Mouse (Mus musculus): ENCODE data around the gene Mmgt2. TPM values are rescaled to one million over a fixed set of nuclear protein-coding genes. Genes with fewer than 3 reads are reported as not detected.

Gene Mmgt2
- polyA plus RNA-seq, 1 experiment from 2014 or later = 26.4 TPM

GRCm38 (mm10) chr11:62710657-62711056 lies 62.2 kb downstream of the Mmgt2 start:
- H3K36me3 ChIP-seq (ENCODE audit: control insufficient read depth, insufficient read depth, low read length) = peaks cover 36% of the 10 kb centered on the region
- 81% methylated on average over 5 of the region's 5 CpGs for WGBS
- ATAC-seq = no peak

More at GRCm38 (mm10) chr11:62710657-62711056, 62.2 kb downstream of the Mmgt2 start:
- no peak overlapping the region for H3K4me2 ChIP-seq (ENCODE audit: low read length)
- H3K27ac ChIP-seq (ENCODE audit: low read depth, low read length) = no peak overlapping the region
- H3K9ac ChIP-seq (ENCODE audit: low read depth, low read length) = no peak overlapping the region
- H3K27me3 ChIP-seq (replicated peaks; ENCODE audit: control insufficient read depth, insufficient read depth, low read length) = no peaks in the 10 kb centered on the region
- no peaks in the 10 kb centered on the region for H3K4me1 ChIP-seq (ENCODE audit: control insufficient read depth, insufficient read depth, low read depth, low read length)
- H3K4me3 ChIP-seq (ENCODE audit: low read length) = no peak overlapping the region
- no peaks in the 10 kb centered on the region for H3K9me3 ChIP-seq (ENCODE audit: control insufficient read depth, low read length)

Other genes with a start within 250 kb of the Mmgt2 start
- 8.3 and 10.8 TPM in 2 replicates for gene Pigl, start 190.2 kb upstream of the Mmgt2 start, polyA plus RNA-seq (2015; fragmentation: Nextera tagmentation; extraction: Ambion mirVana)
- gene Ncor1, start 190.1 kb upstream of the Mmgt2 start, polyA plus RNA-seq (2015; fragmentation: Nextera tagmentation; extraction: Ambion mirVana) = 60.1 and 135 TPM in 2 replicates
- 23.8 and 50.7 TPM in 2 replicates for gene Cenpv, start 109.4 kb upstream of the Mmgt2 start, polyA plus RNA-seq (2015; fragmentation: Nextera tagmentation; extraction: Ambion mirVana)
- 4,470 and 4,568 TPM in 2 replicates for gene Ubb, start 97.5 kb upstream of the Mmgt2 start, polyA plus RNA-seq (2015; fragmentation: Nextera tagmentation; extraction: Ambion mirVana)
- 35.3 and 36.6 TPM in 2 replicates for gene Trpv2, start 74.2 kb upstream of the Mmgt2 start, polyA plus RNA-seq (2015; fragmentation: Nextera tagmentation; extraction: Ambion mirVana)
- gene Lrrc75a, start 141 bp upstream of the Mmgt2 start, polyA plus RNA-seq (2015; fragmentation: Nextera tagmentation; extraction: Ambion mirVana) = 8.4 and 9.7 TPM in 2 replicates
- gene Zfp287, start 83.2 kb downstream of the Mmgt2 start, polyA plus RNA-seq (2015; fragmentation: Nextera tagmentation; extraction: Ambion mirVana) = 17.9 and 18.5 TPM in 2 replicates
- not detected in 2 replicates for gene Gm10428, start 104.4 kb downstream of the Mmgt2 start, polyA plus RNA-seq (2015; fragmentation: Nextera tagmentation; extraction: Ambion mirVana)
- gene Zfp286, start 140.8 kb downstream of the Mmgt2 start, polyA plus RNA-seq (2015; fragmentation: Nextera tagmentation; extraction: Ambion mirVana) = 25.7 and 29.6 TPM in 2 replicates
- gene Trim16, start 171.6 kb downstream of the Mmgt2 start, polyA plus RNA-seq (2015; fragmentation: Nextera tagmentation; extraction: Ambion mirVana) = 8.0 and 8.4 TPM in 2 replicates
- gene Fbxw10, start 198.4 kb downstream of the Mmgt2 start, polyA plus RNA-seq (2015; fragmentation: Nextera tagmentation; extraction: Ambion mirVana) = 0.34 and 0.55 TPM in 2 replicates
- gene Tvp23b, start 230.8 kb downstream of the Mmgt2 start, polyA plus RNA-seq (2015; fragmentation: Nextera tagmentation; extraction: Ambion mirVana) = 59.0 and 60.3 TPM in 2 replicates

All from hindbrain, embryonic 16.5 days (tissue).